Mouse (Mus musculus): ENCODE results near the gene Cd300ld3.

- TF ChIP-seq TAL1 (IDR thresholded peaks at IDR 0.05; ENCODE audit: low read length) (no peak), GATA1 (IDR thresholded peaks at IDR 0.05; ENCODE audit: low read length) (no peak)
Measured at GRCm38 (mm10) chr11:115086213-115086612, 38.0 kb upstream of the Cd300ld3 start.
